Mouse (Mus musculus) cortical plate, adult 2 months (tissue): ENCODE measurements at regions not wholly inside any gene's neighbourhood (a gene's known extent, or its start where the extent isn't known, plus 50 kb on each side); places are given as distances from the start of the nearest gene placed in this dataset.

Experiments
- H3K27ac ChIP-seq: fragments of 200-500 bp; 2 replicates; pipeline ENCODE4 v1.5.1; 2012; ENCODE audit warnings: low read length, control low read depth, inconsistent platforms; ENCODE audit not compliant: insufficient read depth
- H3K4me1 ChIP-seq: fragments of 200-500 bp; 2 replicates; pipeline ENCODE4 v1.6.1; 2011; ENCODE audit warnings: low read length; ENCODE audit not compliant: control insufficient read depth, insufficient read depth
- H3K4me3 ChIP-seq: fragments of 200-500 bp; 2 replicates; pipeline ENCODE4 v1.5.1; 2011; ENCODE audit warnings: mild to moderate bottlenecking, low read length, control low read depth; ENCODE audit not compliant: insufficient read depth
- CTCF ChIP-seq: fragments of 200-500 bp; IDR thresholded peaks from 2 replicates; pipeline ENCODE4 v1.5.1; 2011; ENCODE audit warnings: mild to moderate bottlenecking, control low read depth, low read length; ENCODE audit not compliant: insufficient read depth; ENCODE audit errors: extremely low read depth
- POLR2A ChIP-seq: fragments of 200-500 bp; IDR thresholded peaks from 2 replicates; pipeline ENCODE4 v1.6.1; 2011; ENCODE audit warnings: mild to moderate bottlenecking, low read length, control low read depth; ENCODE audit not compliant: insufficient read depth; ENCODE audit errors: extremely low read depth

DNA sequence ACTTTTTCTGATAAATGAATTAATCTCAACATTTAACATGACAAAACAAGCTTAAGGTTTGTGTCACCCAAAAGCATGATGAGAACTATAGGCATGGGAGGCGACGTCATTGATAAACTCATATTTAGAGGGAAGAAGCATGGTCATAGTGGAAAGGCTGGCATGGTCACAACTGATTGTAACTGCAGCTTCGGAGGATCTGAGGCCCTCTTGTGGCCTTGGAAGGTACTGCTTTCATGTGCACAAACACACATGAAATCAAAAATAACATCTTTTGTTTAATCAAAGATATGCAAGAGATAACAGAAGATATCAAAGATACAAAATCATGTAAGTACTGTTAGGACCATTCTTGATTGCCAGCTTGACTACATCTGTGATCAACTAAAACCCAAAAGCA is 204.0 kb upstream of the Clint1 start:
- TF ChIP-seq CTCF = 0 out of 2 replicates have a peak, but pooled peaks have one; percentile 28
- no peak for TF ChIP-seq POLR2A
- no peak overlapping the region for H3K4me3 ChIP-seq
- H3K4me1 ChIP-seq = no peaks in the 10 kb centered on the region
- H3K27ac ChIP-seq = no peak overlapping the region

DNA sequence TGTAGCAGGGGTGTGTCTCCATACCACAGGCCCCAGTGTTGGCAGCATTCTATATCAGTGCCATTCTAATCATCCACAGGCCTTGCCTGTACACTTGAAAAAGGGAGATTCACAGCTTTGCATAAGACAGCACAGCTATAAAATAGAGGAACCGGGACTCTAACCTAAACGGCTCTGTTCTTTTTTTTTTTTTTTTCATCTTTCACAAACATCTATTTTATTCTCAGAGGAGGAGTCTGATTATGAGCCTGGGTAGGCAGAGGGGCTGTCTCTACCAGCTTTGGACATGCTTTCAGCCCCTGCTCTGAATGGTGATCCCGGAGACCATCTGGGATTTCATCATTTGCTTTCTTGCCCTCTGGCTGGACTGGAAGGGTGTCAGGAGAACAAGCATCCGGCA is 195.6 kb upstream of the Clint1 start:
- Histone ChIP-seq H3K4me3 (no peak overlapping the region), H3K4me1 (no peaks in the 10 kb centered on the region), H3K27ac (no peak overlapping the region)
- TF ChIP-seq CTCF = no peak

DNA sequence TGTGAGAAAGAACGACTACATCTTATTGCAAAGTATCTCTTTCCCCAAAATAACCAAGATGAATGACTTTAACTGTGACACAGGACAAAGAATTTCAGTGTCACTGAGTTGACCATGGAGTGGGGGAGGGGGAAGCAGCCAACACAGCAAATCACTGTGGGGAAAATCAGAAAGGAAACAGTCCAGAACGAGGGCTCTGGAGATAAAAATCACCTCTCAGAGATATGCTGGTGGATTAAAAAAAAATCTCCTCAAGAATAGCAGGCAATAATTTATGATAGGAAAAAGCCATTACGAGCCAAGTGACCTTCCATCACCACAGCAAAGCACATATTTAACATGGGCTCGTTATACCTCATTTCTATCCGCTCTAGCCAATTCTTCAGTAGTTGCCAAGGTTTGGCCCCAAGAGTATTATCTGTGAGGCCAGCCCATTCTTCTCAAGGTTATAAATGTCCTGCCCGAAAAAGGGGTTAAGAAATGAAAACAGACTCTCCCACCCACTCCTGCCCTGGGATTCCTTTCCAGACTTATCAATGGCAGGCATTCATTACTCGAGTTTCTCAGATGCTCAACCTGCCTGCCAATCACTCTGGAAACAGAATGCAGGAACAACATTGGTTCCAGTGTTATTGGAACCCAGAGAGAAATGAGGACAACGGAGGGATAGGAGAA is 181.6 kb upstream of the Clint1 start:
- Histone ChIP-seq H3K4me1 (no peaks in the 10 kb centered on the region), H3K27ac (no peak overlapping the region), H3K4me3 (no peak overlapping the region)
- TF ChIP-seq CTCF (no peak), POLR2A (no peak)

DNA sequence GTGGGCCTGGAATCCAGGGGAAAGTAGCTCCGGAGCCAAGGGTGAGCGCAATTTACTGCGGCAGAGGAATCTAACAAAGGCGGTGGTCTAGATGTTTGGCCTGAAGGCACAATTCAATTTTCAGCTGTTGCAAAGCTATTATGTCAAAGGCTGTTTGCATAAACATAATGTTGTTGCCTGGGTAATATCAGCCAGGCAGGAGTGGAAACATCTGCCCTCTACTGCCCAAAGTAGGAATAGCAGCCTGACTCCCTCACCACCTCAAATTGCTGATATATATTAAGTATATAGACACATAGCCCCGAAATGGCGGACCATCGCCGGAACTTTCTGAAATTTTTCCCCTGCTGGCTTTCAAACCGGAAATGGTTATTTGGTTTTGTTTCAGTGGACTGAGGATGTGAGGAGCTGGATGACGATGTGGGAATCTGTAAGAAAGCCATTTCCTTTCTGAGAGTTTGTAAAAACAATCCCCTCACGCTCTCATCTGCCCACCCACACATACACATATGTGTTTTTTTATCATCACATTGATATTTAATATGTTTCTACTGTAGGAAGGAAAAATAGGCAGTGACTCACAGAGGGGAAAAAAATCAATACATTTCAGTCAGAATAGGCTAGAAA is 173.1 kb upstream of the Clint1 start:
- peak; percentile 75 for TF ChIP-seq CTCF
- TF ChIP-seq POLR2A = no peak
- Histone ChIP-seq H3K4me3 (no peak overlapping the region), H3K4me1 (no peaks in the 10 kb centered on the region), H3K27ac (no peak overlapping the region)

DNA sequence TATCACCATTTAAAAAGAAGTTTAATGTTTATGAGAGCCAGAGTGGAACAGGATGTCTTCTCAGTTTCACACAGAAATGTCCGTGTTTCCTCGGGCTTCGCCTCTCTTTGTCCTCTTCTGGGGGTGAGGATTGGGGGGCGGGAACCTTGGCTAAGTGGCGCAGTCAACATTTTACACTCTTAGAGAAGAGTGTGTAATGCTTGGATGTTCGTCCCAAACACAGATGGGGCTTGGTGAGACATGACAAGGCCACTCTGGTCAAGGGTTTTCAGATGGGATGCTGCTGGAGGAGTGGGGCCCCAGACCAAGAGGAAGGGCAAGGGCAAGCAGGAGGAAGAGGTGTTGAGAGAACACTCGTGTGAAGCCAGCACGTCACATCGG is 172.6 kb upstream of the Clint1 start:
- no peak for TF ChIP-seq CTCF
- no peak for TF ChIP-seq POLR2A
- Histone ChIP-seq H3K27ac (no peak overlapping the region), H3K4me3 (no peak overlapping the region), H3K4me1 (no peaks in the 10 kb centered on the region)

DNA sequence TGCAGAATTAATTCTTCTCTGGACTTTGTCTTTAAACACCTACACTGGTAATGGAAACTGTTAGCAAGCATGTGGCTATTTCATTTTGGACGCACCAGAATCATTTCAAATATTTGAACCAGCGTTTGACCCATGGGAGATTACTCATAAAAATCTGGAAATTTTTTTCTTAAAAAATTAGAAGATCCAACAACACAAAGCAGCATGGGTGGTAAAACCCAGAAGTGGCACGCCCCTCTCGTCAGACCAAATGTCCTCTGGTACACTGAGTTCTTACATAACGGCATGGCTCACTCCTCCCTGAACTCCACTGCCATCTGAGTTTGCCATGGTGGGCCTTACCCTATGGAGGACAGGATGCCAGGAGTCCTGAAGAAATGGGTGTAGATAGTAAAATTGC is 166.3 kb upstream of the Clint1 start:
- Histone ChIP-seq H3K27ac (no peak overlapping the region), H3K4me1 (no peaks in the 10 kb centered on the region), H3K4me3 (no peak overlapping the region)
- TF ChIP-seq CTCF (no peak), POLR2A (no peak)

DNA sequence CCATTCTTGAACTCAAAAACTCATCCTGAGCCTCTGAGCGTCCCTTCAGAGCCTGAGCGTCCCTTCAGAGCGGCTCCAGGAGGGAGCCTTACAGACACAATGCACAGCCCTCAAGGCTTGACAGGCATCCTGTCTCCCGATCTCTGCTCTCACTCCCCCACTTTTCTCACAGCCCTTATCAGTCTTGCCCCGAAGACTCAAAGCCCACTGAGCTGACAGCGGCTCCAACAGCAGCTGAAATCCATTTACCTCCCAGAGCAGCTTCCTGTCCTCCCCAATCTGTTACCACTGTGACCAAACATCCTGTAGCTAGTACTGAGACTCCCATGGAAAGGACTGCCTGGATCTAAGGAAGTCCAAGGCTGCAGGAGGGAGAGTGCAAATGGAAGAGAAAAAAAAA is 158.6 kb upstream of the Clint1 start:
- no peak for TF ChIP-seq CTCF
- no peak for TF ChIP-seq POLR2A
- H3K27ac ChIP-seq = no peak overlapping the region
- H3K4me3 ChIP-seq = no peak overlapping the region
- H3K4me1 ChIP-seq = no peaks in the 10 kb centered on the region

DNA sequence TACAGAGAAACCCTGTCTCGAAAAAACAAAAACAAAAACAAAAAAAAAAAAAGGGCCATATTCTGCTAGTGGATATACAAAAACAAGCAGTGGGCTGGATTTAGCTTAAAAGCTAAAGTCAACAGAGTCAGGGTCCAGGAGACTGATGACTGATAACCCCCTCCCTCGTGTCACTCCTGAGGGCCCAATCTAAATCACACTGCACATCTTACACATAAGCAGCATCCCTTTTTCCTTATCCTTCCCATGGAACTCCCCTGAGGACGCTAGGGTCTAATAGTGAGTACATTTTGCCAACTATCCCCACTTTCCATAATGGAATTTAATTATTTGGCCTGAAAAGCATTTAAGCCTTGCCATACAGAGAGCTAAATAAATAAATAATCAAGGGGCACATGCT is 150.3 kb upstream of the Clint1 start:
- Histone ChIP-seq H3K4me1 (no peaks in the 10 kb centered on the region), H3K27ac (no peak overlapping the region), H3K4me3 (no peak overlapping the region)
- no peak for TF ChIP-seq POLR2A

DNA sequence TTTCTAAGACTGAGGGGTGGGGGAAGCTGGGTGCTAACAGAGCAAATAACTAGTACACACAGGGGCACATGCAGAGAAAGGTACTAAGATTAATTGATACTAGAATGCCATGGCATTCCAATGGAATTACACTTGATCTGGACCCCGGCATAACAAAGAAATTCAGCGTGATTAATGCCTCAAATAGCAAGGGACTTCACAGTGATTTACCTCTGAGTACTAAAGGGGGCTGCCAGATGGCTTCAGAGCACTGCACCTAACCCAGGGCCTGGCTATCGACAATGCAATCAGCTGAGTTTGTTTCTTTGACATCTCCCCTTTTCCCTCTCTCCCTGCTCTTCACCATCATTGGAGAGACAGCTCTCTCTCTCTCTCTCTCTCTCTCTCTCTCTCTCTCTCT is 148.9 kb upstream of the Clint1 start:
- TF ChIP-seq CTCF (no peak), POLR2A (no peak)
- Histone ChIP-seq H3K4me3 (no peak overlapping the region), H3K27ac (no peak overlapping the region), H3K4me1 (no peaks in the 10 kb centered on the region)

DNA sequence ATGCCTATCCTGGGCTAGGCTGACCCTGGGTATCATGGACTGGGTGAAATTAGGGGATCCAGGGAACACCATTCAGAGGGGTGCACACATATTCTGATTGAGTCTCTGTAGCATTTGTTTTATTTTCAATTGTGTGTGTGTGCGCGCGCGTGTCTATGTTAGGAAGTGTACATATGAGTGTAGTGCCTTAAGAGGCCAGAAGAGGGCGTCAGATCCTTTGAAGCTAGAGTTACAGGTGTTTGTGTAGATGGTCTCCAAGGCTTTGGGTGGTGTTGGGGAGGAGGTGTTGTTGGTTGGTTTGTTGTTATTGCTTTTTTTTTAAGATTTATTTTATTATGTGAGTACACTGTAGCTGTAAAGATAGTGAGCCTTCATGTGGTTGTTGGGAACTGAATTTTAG is 147.4 kb upstream of the Clint1 start:
- TF ChIP-seq POLR2A = no peak
- no peak for TF ChIP-seq CTCF

More for the DNA sequence above, 147.4 kb upstream of the Clint1 start:
- Histone ChIP-seq H3K27ac (no peak overlapping the region), H3K4me3 (no peak overlapping the region), H3K4me1 (no peaks in the 10 kb centered on the region)
